In genomic region chr4:127329751-127330150, GRCm38 (mm10) we compare ENCODE assay signal across 10 mouse cellular contexts. TPM values are rescaled to one million over a fixed set of nuclear protein-coding genes. Genes with fewer than 3 reads are reported as not detected.
A peak's percentile ranks its signal among the peaks of the same experiment; 100 is the strongest.
DNase-seq lines count a peak whose midpoint lies in the region; ATAC-seq and TF ChIP-seq lines count a peak whose summit lies in the region.
"Had no signal": no experiment of that assay in that cellular context is flagged by ENCODE, and none has a peak within 500 bp of the region (broad histone marks: within the 10 kb centered on the region; RNA-seq: fewer than 3 reads in every experiment).

No protein-coding gene starts in this region.

- peak overlapping the region; percentile 39 for H3K4me3 ChIP-seq in heart, embryonic 13.5 days
- H3K4me3 ChIP-seq in ES-Bruce4 (ENCODE audit: low read depth, low read length), result peak overlapping the region; percentile 69
- H3K4me3 ChIP-seq in hindbrain, embryonic 13.5 days, result peak overlapping the region; percentile 27
- peak overlapping the region; percentile 16 for H3K4me3 ChIP-seq in midbrain, embryonic 12.5 days

- H3K9ac ChIP-seq in heart, embryonic 13.5 days, result 0 out of 2 replicates have a peak overlapping the region, but pooled peaks have one; percentile 59
- peak overlapping the region; percentile 93 for H3K9ac ChIP-seq in ES-Bruce4 (ENCODE audit: low read depth, poor library complexity, severe bottlenecking)
- H3K9ac ChIP-seq in hindbrain, embryonic 13.5 days, result 0 out of 2 replicates have a peak overlapping the region, but pooled peaks have one; percentile 60
- H3K9ac ChIP-seq in midbrain, embryonic 12.5 days (replicated peaks), result no peak overlapping the region

- peaks cover 83% of the 10 kb centered on the region for H3K27me3 ChIP-seq in heart, embryonic 13.5 days (replicated peaks)
- no peaks in the 10 kb centered on the region for H3K27me3 ChIP-seq in ES-Bruce4 (ENCODE audit: control insufficient read depth, insufficient read depth, low read length, poor library complexity, severe bottlenecking)
- H3K27me3 ChIP-seq in hindbrain, embryonic 13.5 days, result peaks cover 80% of the 10 kb centered on the region
- H3K27me3 ChIP-seq in midbrain, embryonic 12.5 days, result peaks cover 76% of the 10 kb centered on the region

- peak overlapping the region; percentile 60 for H3K4me2 ChIP-seq in heart, embryonic 13.5 days
- H3K4me2 ChIP-seq in hindbrain, embryonic 13.5 days, result peak overlapping the region; percentile 52
- H3K4me2 ChIP-seq in midbrain, embryonic 12.5 days (replicated peaks), result peak overlapping the region; percentile 37

- TF ChIP-seq EP300 in ES-Bruce4 (IDR thresholded peaks at IDR 0.05; ENCODE audit: insufficient read depth, low read depth, low read length), result no peak

- TF ChIP-seq CTCF in ES-Bruce4 (IDR thresholded peaks at IDR 0.05; ENCODE audit: low read depth, low read length), result no peak

- H3K27ac ChIP-seq in heart, embryonic 13.5 days (replicated peaks), result no peak overlapping the region
- H3K27ac ChIP-seq in ES-Bruce4 (ENCODE audit: insufficient read depth, low read length), result peak overlapping the region; percentile 97
- no peak overlapping the region for H3K27ac ChIP-seq in hindbrain, embryonic 13.5 days
- no peak overlapping the region for H3K27ac ChIP-seq in midbrain, embryonic 12.5 days (replicated peaks)

- no peak for TF ChIP-seq POLR2A in ES-Bruce4 (IDR thresholded peaks at IDR 0.05; ENCODE audit: insufficient read depth, low read length)

- DNase-seq in heart, adult 11 months, result no peak
- no peak for DNase-seq in left cerebral cortex, adult 11 months (ENCODE audit: low spot score)
- DNase-seq in layer of hippocampus, adult 18-20 months (ENCODE audit: low spot score in 2 of 2), result no peak
- no peak for DNase-seq in layer of hippocampus, adult 11-12 months (ENCODE audit: low spot score)
- DNase-seq: spleen, adult 18-20 months had no signal

- H3K4me1 ChIP-seq in heart, embryonic 13.5 days, result peaks cover 20% of the 10 kb centered on the region
- H3K4me1 ChIP-seq in ES-Bruce4 (ENCODE audit: control insufficient read depth, insufficient read depth, low read length), result no peaks in the 10 kb centered on the region
- peaks cover 35% of the 10 kb centered on the region for H3K4me1 ChIP-seq in hindbrain, embryonic 13.5 days (replicated peaks)
- peaks cover 24% of the 10 kb centered on the region for H3K4me1 ChIP-seq in midbrain, embryonic 12.5 days

- 2% methylated on average over 13 of the region's 13 CpGs for WGBS in heart, embryonic 13.5 days
- WGBS in hindbrain, embryonic 13.5 days, result 5% methylated on average over 13 of the region's 13 CpGs
- WGBS in midbrain, embryonic 12.5 days, result 2% methylated on average over 13 of the region's 13 CpGs

- H3K9me3 ChIP-seq in heart, embryonic 13.5 days, result no peaks in the 10 kb centered on the region
- H3K9me3 ChIP-seq in ES-Bruce4 (replicated peaks; ENCODE audit: control insufficient read depth, insufficient read depth, low read length, poor library complexity, severe bottlenecking), result no peaks in the 10 kb centered on the region
- no peaks in the 10 kb centered on the region for H3K9me3 ChIP-seq in hindbrain, embryonic 13.5 days
- H3K9me3 ChIP-seq in midbrain, embryonic 12.5 days, result no peaks in the 10 kb centered on the region

- H3K36me3 ChIP-seq in heart, embryonic 13.5 days, result no peaks in the 10 kb centered on the region
- peaks cover 15% of the 10 kb centered on the region for H3K36me3 ChIP-seq in ES-Bruce4 (ENCODE audit: control insufficient read depth, insufficient read depth, low read length, poor library complexity, severe bottlenecking)
- no peaks in the 10 kb centered on the region for H3K36me3 ChIP-seq in hindbrain, embryonic 13.5 days
- H3K36me3 ChIP-seq in midbrain, embryonic 12.5 days, result no peaks in the 10 kb centered on the region

- no peak for ATAC-seq in heart, embryonic 13.5 days (ENCODE audit: extremely low read depth, insufficient number of reproducible peaks, low FRiP score, low TSS enrichment)
- no peak for ATAC-seq in hindbrain, embryonic 13.5 days (ENCODE audit: low FRiP score)
- no peak for ATAC-seq in midbrain, embryonic 12.5 days (ENCODE audit: low FRiP score, low read depth)

RNA-seq across cellular contexts. Expression of gene Gjb3, which starts 0.9 kb away (rescaled TPM):
- polyA plus RNA-seq in heart, embryonic 13.5 days (2015; fragmentation: Nextera tagmentation; extraction: Ambion mirVana), result not detected in 2 replicates
- polyA plus RNA-seq in ES-Bruce4 (2011; ENCODE audit: insufficient read depth, insufficient read length, low read depth, missing spikeins), result 57.2 and 66.7 TPM in 2 replicates
- polyA plus RNA-seq in hindbrain, embryonic 13.5 days (2015; fragmentation: Nextera tagmentation; extraction: Ambion mirVana), result 0.30 and 0.54 TPM in 2 replicates
- polyA plus RNA-seq in midbrain, embryonic 12.5 days (2016; fragmentation: Nextera tagmentation; extraction: Ambion mirVana), result 0.42 and 0.65 TPM in 2 replicates
- total RNA-seq in layer of hippocampus, adult 18-20 months (2021), result under 1 TPM; 0.18 to 0.25 TPM

RNA-seq across cellular contexts. Expression of gene Gja4, which starts 15.9 kb away (rescaled TPM):
- polyA plus RNA-seq in heart, embryonic 13.5 days (2015; fragmentation: Nextera tagmentation; extraction: Ambion mirVana), result 29.5 and 32.9 TPM in 2 replicates
- 1.4 TPM in 2 replicates for polyA plus RNA-seq in ES-Bruce4 (2011; ENCODE audit: insufficient read depth, insufficient read length, low read depth, missing spikeins)
- 20.6 and 23.4 TPM in 2 replicates for polyA plus RNA-seq in hindbrain, embryonic 13.5 days (2015; fragmentation: Nextera tagmentation; extraction: Ambion mirVana)
- polyA plus RNA-seq in midbrain, embryonic 12.5 days (2016; fragmentation: Nextera tagmentation; extraction: Ambion mirVana), result 12.6 and 17.1 TPM in 2 replicates
- 1 to 10 TPM; 1.5 to 1.7 TPM for total RNA-seq in layer of hippocampus, adult 18-20 months (2021)

RNA-seq across cellular contexts. Expression of gene Gjb4, which starts 24.1 kb away (rescaled TPM):
- polyA plus RNA-seq in heart, embryonic 13.5 days (2015; fragmentation: Nextera tagmentation; extraction: Ambion mirVana), result 0.23 TPM in 1 of 2 replicates, not detected in the other
- polyA plus RNA-seq in ES-Bruce4 (2011; ENCODE audit: insufficient read depth, insufficient read length, low read depth, missing spikeins), result 2.1 and 2.6 TPM in 2 replicates
- polyA plus RNA-seq in hindbrain, embryonic 13.5 days (2015; fragmentation: Nextera tagmentation; extraction: Ambion mirVana), result 0.26 TPM in 1 of 2 replicates, not detected in the other
- not detected in 2 replicates for polyA plus RNA-seq in midbrain, embryonic 12.5 days (2016; fragmentation: Nextera tagmentation; extraction: Ambion mirVana)
- not detected for total RNA-seq in layer of hippocampus, adult 18-20 months (2021)
- total RNA-seq: adrenal gland, postnatal 10 days had no signal

RNA-seq across cellular contexts. Expression of gene Gjb5, which starts 28.2 kb away (rescaled TPM):
- polyA plus RNA-seq in heart, embryonic 13.5 days (2015; fragmentation: Nextera tagmentation; extraction: Ambion mirVana), result 0.22 and 0.37 TPM in 2 replicates
- polyA plus RNA-seq in ES-Bruce4 (2011; ENCODE audit: insufficient read depth, insufficient read length, low read depth, missing spikeins), result 15.9 and 16.5 TPM in 2 replicates
- 0.18 and 0.25 TPM in 2 replicates for polyA plus RNA-seq in hindbrain, embryonic 13.5 days (2015; fragmentation: Nextera tagmentation; extraction: Ambion mirVana)
- 0.17 TPM in 2 replicates for polyA plus RNA-seq in midbrain, embryonic 12.5 days (2016; fragmentation: Nextera tagmentation; extraction: Ambion mirVana)
- not detected for total RNA-seq in layer of hippocampus, adult 18-20 months (2021)

Comparison
In these comparisons a context has a peak if more than half of its experiments do, and no peak if none do; other contexts are left out.
1. H3K4me3 ChIP-seq: peak in every context shown above with its lines; median percentile 69 in ES-Bruce4; 39 in heart, embryonic 13.5 days; 27 in hindbrain, embryonic 13.5 days; 16 in midbrain, embryonic 12.5 days.
2. RNA of gene Gjb3, which starts 0.9 kb away (polyA plus RNA-seq): 57.2 to 66.7 TPM in ES-Bruce4; 0.42 to 0.65 TPM in midbrain, embryonic 12.5 days, 0.30 to 0.54 TPM in hindbrain, embryonic 13.5 days and not detected in heart, embryonic 13.5 days; every median in the first group is over 10 times any median in the second.
3. Peak in every context shown above with its lines, with median percentiles within 50 percentile points of each other: H3K4me2 ChIP-seq.